Mouse (Mus musculus) bone marrow, adult 2 months (tissue): Measurements from ENCODE around the gene Ear14.

Source experiments
- CTCF ChIP-seq: fragments of 200-500 bp; IDR thresholded peaks from 2 replicates; pipeline ENCODE4 v1.5.1; 2011; ENCODE audit warnings: low read length, control low read depth; ENCODE audit not compliant: control insufficient read depth, insufficient read depth
- POLR2A ChIP-seq: fragments of 200-500 bp; IDR thresholded peaks from 2 replicates; pipeline ENCODE4 v1.6.1; 2011; ENCODE audit warnings: low read depth, mild to moderate bottlenecking, control low read depth, low read length, borderline replicate concordance; ENCODE audit not compliant: control insufficient read depth

DNA sequence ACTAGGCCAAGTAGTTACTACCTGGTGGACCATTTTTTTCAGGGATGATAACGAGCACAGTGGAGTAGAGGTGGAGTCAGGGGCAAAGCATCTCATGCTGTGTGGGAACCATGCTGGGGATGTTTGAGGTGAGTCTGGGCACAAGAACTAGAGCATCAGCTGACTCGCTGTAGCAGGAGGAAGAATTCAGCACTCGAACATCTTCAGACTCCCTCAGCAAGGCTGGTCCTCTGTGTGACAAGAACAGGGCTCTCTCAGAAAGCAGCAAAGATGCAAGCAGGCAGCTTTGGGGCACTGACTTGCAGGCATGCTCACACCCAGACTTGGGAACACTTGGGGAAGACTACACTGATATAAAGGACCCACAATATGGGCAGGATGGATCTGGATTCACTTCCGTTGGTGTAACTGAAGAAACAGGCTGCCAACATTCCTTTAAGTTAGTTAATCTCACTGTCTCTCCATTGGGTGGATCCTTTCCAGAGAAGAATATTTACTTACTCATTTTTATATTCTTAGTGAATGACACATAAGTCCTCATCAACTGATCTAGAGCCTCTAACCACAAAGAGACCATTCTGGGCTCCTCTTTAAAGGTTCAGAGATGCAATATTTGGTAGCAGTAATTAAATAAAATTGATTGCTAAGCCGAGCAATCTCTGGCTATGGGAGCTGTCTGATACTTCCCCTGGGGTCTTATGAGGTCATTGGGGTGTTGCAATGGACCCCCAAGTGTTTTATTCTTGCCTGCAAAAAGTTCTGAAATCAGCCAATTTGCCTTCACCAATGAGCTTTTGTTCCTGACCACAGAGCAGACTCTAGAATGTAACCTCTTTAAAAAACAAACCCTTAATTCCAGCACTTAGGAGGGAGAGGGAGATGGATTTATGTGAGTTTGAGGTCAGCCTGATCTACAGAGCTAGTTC lies 3.8 kb upstream of the Ear14 start, which contains the start of gene Ang2:
- TF ChIP-seq POLR2A (no peak), CTCF (no peak)
